Mouse (Mus musculus) ovary, adult 10 weeks (tissue): ENCODE data around the gene Hcrtr1. TPM values are rescaled to one million over a fixed set of nuclear protein-coding genes. Genes with fewer than 3 reads are reported as not detected.

Experiments
- polyA plus RNA-seq: library from polyadenylated mRNA; stranded (reverse); fragments of 350-450 nt; fragmentation: Illumina TruSeq; extraction: RNeasy Lipid Tissue Mini Kit (QIAGEN cat#74804); gene quantifications from one replicate; pipeline ENCODE4 v1.2.3, GENCODE M21; 2014

Hcrtr1 gene
- polyA plus RNA-seq = not detected

GRCm38 (mm10) chr4:130139214-130139492 lies at the start of gene Hcrtr1:
Hcrtr1 (minus strand) TSS chr4:130139359.

GRCm38 (mm10) chr4:130175072-130175711 lies 36.0 kb upstream of the Hcrtr1 start, which contains the start of gene Tinagl1:
Tinagl1 (minus strand) TSS chr4:130175122.

GRCm38 (mm10) chr4:130102111-130102651 lies 37.0 kb downstream of the Hcrtr1 start, which contains the start of gene Pef1:
Pef1 (plus strand) TSS chr4:130102558.

Other genes starting within 250 kb of the Hcrtr1 start
- not detected for gene Spocd1, start 210.1 kb downstream of the Hcrtr1 start, polyA plus RNA-seq
- not detected for gene Adgrb2, start 154.5 kb downstream of the Hcrtr1 start, polyA plus RNA-seq
- gene Col16a1, start 91.5 kb downstream of the Hcrtr1 start, polyA plus RNA-seq = 5.9 TPM
- 3.7 TPM for gene Pef1, start 36.8 kb downstream of the Hcrtr1 start, polyA plus RNA-seq
- 2.5 TPM for gene Tinagl1, start 35.8 kb upstream of the Hcrtr1 start, polyA plus RNA-seq
- not detected for gene Gm853, start 83.0 kb upstream of the Hcrtr1 start, polyA plus RNA-seq
- not detected for gene Serinc2, start 139.8 kb upstream of the Hcrtr1 start, polyA plus RNA-seq
- 18.1 TPM for gene Fabp3, start 169.2 kb upstream of the Hcrtr1 start, polyA plus RNA-seq
- gene Gm10570, start 169.3 kb upstream of the Hcrtr1 start, polyA plus RNA-seq = not detected
- 38.5 TPM for gene Zcchc17, start 220.6 kb upstream of the Hcrtr1 start, polyA plus RNA-seq
- gene Snrnp40, start 220.8 kb upstream of the Hcrtr1 start, polyA plus RNA-seq = 18.1 TPM